Mouse (Mus musculus): ENCODE measurements around the gene Prpf6. TPM values are rescaled to one million over a fixed set of nuclear protein-coding genes. Genes with fewer than 3 reads are reported as not detected.
A peak's percentile ranks its signal among the peaks of the same experiment; 100 is the strongest.

The Prpf6 gene
- polyA plus RNA-seq, 1 experiment from 2014 or later, result 23.8 TPM

DNA sequence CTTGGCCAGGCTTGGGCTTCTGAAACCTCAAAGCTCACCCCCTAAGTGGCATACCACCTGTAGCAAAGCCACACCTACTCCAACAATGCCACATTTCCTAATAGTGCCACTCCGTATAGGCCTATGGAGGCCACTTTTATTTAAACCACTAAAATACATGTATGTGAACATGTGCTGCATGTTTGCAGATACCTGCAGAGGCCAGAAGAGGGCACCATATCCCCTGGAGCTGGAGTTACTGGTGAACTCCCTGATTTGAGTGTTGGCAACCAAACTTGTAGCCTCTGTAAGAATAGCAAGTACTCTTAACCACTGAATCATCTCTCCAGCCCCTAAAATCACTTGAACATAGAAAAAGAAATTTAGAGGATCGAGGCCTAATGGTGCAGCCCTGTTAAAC lies 52.7 kb downstream of the Prpf6 start:
- Histone ChIP-seq H3K4me3 (replicated peaks) (no peak overlapping the region), H3K27ac (replicated peaks) (no peak overlapping the region), H3K27me3 (no peaks in the 10 kb centered on the region), H3K9me3 (replicated peaks) (no peaks in the 10 kb centered on the region), H3K9ac (no peak overlapping the region), H3K36me3 (replicated peaks) (peaks cover 89% of the 10 kb centered on the region), H3K4me1 (replicated peaks) (no peaks in the 10 kb centered on the region), H3K4me2 (no peak overlapping the region)
- ATAC-seq (ENCODE audit: insufficient read depth), result no peak
- 75% methylated on average over 2 of the region's 2 CpGs for WGBS (ENCODE audit: insufficient replicate concordance)

DNA sequence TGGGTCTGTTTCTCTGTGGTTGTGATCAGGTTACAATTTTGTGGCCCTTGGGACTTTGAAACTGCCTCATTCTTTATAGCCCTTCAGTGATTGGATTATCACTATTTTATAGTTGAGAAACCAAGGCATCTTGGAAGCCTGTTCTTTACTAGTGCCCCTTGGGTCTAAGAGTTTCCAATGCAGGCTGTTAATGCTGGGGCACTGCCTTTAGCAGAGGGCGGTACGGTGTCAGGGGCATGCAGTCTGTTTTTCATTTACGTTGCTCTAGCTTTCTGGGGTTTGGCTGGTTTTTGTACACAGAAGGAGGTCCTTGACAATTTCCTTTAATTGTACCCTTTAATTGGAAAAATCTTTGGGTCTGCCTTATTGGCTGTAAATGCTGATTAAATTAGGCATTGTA lies 54.0 kb downstream of the Prpf6 start:
- H3K27ac ChIP-seq (replicated peaks), result no peak overlapping the region
- no peak overlapping the region for H3K4me2 ChIP-seq
- no peak overlapping the region for H3K4me3 ChIP-seq (replicated peaks)
- peaks cover 89% of the 10 kb centered on the region for H3K36me3 ChIP-seq (replicated peaks)
- H3K4me1 ChIP-seq (replicated peaks), result no peaks in the 10 kb centered on the region
- H3K9me3 ChIP-seq (replicated peaks), result no peaks in the 10 kb centered on the region
- H3K27me3 ChIP-seq, result no peaks in the 10 kb centered on the region
- ATAC-seq (ENCODE audit: insufficient read depth), result no peak
- no peak overlapping the region for H3K9ac ChIP-seq
- WGBS (ENCODE audit: insufficient replicate concordance), result 89% methylated on average over 3 of the region's 3 CpGs

DNA sequence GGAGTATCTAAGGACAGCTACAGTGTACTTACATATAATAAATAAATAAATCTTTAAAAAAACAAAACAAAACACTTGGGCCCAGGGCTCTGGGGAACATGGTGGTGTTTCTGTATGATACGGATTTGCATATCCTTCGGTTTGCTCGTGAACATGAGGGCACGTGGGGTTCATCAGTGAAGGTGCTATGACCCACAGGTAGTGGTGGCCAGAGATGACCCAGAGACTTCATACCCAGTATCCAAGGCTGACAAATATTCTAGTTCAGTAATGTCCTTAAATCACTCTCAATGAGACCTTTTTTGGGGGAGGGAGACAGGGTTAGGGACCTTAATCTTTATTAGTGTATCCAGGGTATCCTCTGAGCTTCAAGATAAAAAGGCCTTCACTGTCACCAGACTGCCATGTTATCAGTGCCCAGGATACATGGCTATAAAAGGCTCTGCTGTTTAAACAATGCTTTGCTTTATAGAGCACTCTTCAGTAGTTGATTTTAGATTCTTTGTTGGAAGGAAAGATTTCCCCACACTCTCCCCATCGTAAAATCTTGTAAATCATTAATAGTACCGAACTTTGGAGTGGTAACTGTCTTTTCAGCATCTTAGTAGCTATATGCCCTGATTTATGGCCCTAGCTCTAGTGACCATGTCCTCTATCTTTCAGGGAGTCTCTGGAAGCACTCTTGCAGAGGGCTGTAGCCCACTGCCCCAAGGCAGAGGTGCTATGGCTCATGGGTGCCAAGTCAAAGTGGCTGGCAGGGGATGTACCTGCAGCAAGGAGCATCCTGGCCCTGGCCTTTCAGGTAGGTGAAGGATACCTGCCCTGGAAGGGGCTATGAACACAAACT lies 55.2 kb downstream of the Prpf6 start:
- WGBS (ENCODE audit: insufficient replicate concordance), result 82% methylated on average over 6 of the region's 6 CpGs
- Histone ChIP-seq H3K27ac (replicated peaks) (no peak overlapping the region), H3K9me3 (replicated peaks) (no peaks in the 10 kb centered on the region), H3K4me1 (replicated peaks) (no peaks in the 10 kb centered on the region), H3K36me3 (replicated peaks) (peaks cover 90% of the 10 kb centered on the region), H3K27me3 (no peaks in the 10 kb centered on the region), H3K4me2 (no peak overlapping the region), H3K4me3 (replicated peaks) (no peak overlapping the region), H3K9ac (no peak overlapping the region)
- no peak for ATAC-seq (ENCODE audit: insufficient read depth)

DNA sequence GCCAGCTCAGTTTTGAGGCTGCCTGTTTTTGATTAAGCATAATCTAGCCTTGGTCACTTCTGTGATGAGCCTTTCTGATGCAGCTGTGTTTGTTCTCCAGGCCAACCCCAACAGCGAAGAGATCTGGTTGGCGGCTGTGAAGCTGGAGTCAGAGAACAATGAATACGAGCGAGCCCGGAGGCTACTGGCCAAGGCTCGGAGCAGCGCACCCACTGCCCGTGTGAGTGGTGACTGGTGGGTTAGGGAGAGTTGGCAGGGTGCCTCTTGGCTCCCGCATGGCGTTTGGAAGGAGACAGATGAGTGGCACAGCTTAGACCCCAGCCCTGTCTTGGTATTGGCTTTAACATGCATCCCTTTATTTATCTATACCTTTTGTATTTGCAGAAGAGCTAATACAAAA lies 57.3 kb downstream of the Prpf6 start:
- Histone ChIP-seq H3K9ac (no peak overlapping the region), H3K27ac (replicated peaks) (no peak overlapping the region), H3K9me3 (replicated peaks) (no peaks in the 10 kb centered on the region), H3K4me2 (no peak overlapping the region), H3K4me1 (replicated peaks) (no peaks in the 10 kb centered on the region), H3K27me3 (no peaks in the 10 kb centered on the region), H3K4me3 (replicated peaks) (no peak overlapping the region), H3K36me3 (replicated peaks) (peaks cover 91% of the 10 kb centered on the region)
- no peak for ATAC-seq (ENCODE audit: insufficient read depth)
- WGBS (ENCODE audit: insufficient replicate concordance), result 90% methylated on average over 10 of the region's 10 CpGs

DNA sequence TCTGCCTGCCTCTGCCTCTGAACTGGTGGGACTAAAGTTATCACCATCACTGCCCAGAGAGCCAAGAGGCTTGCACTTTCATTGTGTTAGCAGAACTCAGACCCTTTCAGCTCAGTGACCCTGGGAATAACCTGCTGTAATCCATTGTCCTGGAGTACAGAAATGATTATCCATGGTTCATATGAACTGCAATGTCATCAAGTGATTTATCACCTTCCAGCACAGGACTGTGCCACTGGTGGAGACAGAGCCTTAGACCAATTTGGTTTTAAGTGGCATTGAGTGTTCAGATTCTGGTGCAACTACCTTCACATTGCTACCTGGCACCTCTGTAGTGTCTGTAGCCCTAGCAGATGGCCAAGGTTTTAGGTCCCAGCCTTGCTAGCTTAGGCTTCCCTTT lies 61.4 kb downstream of the Prpf6 start:
- H3K4me1 ChIP-seq (replicated peaks), result no peaks in the 10 kb centered on the region
- no peak overlapping the region for H3K4me2 ChIP-seq
- peaks cover 85% of the 10 kb centered on the region for H3K36me3 ChIP-seq (replicated peaks)
- no peaks in the 10 kb centered on the region for H3K27me3 ChIP-seq
- no peak overlapping the region for H3K4me3 ChIP-seq (replicated peaks)
- H3K9me3 ChIP-seq (replicated peaks), result no peaks in the 10 kb centered on the region
- H3K9ac ChIP-seq, result no peak overlapping the region
- ATAC-seq (ENCODE audit: insufficient read depth), result no peak
- no peak overlapping the region for H3K27ac ChIP-seq (replicated peaks)

DNA sequence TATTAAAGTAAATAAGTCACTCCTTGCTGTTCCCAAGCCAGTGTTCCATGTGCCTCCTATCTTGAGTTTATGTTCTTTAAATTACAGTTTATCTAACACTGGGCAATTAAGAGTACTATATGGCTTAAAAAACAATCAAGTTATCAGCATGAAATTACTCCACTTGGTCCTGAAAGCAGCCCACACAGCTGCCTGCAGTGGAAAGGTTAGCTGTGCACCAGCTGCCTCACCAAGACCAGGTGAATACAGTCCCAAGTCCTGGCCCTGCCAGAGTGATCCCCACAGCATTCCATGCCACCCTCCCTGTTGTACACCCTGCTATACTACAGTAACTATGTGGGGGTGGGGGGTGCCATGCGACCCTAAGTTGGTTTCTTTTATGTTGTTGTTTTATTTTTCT lies 61.9 kb downstream of the Prpf6 start:
- Histone ChIP-seq H3K4me1 (replicated peaks) (0 out of 2 replicates have a peak, but pooled peaks cover 3% of the 10 kb centered on the region), H3K27me3 (no peaks in the 10 kb centered on the region), H3K9me3 (replicated peaks) (no peaks in the 10 kb centered on the region), H3K36me3 (replicated peaks) (peaks cover 80% of the 10 kb centered on the region), H3K27ac (replicated peaks) (no peak overlapping the region), H3K4me3 (replicated peaks) (no peak overlapping the region), H3K4me2 (no peak overlapping the region), H3K9ac (no peak overlapping the region)
- no peak for ATAC-seq (ENCODE audit: insufficient read depth)
- 65% methylated on average over 1 of the region's 1 CpGs for WGBS (ENCODE audit: insufficient replicate concordance)

DNA sequence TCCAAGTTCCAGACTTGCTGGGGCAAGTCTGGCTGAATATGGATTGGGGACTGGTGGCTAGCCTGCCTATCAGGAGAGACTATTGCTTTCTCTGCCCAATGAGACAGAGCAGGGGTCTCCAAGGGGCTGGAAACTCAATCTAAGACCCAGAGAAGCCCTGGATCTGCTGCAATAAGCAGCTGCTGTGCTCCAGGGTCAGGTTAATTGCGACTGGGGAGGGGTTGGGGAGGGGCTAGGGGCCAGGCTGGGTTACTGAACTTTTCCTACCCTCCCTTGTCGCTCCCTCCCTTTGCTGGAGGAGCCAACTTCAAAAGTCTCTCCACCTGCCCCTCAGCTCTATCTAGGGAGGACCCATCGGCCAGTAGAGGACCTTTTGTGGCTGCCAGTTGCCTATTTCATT lies 65.1 kb downstream of the Prpf6 start, which contains the start of gene Gm29797:
Gene Gm29797 (plus strand): TSS at position 301 of the 400 bp plus-strand sequence.
- H3K4me2 ChIP-seq, result no peak within 1 kb of the TSS
- H3K4me1 ChIP-seq (replicated peaks), result peaks cover 19% of the 10 kb centered on the region
- H3K9ac ChIP-seq, result no peak within 1 kb of the TSS
- H3K27ac ChIP-seq (replicated peaks), result no peak within 1 kb of the TSS
- H3K9me3 ChIP-seq (replicated peaks), result no peaks in the 10 kb centered on the region
- WGBS (ENCODE audit: insufficient replicate concordance), result 67% methylated on average over 3 of the region's 3 CpGs
- no peaks in the 10 kb centered on the region for H3K27me3 ChIP-seq
- ATAC-seq (ENCODE audit: insufficient read depth), result no peak
- no peak within 1 kb of the TSS for H3K4me3 ChIP-seq (replicated peaks)
- H3K36me3 ChIP-seq (replicated peaks), result peaks cover 49% of the 10 kb centered on the region

DNA sequence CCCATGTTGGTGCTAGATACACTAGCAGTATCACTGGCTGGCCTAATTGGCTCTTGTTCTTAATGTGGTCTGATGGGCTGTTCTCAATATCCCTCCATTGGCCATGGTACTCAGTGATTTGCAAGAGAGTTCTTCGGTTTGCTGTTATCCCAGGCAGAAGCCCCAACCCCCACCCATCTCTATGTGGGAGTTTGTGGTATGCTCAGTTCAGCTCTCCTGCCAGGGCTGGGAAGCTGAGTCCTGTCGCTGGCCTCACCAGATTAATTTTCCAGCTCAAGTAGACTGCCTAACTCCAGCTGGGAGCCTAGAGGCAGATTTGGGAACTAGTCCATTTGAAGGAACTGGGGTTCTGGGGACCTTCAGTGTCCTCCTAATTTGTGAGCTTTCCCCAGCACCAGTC lies 65.8 kb downstream of the Prpf6 start:
- 74% methylated on average over 2 of the region's 2 CpGs for WGBS (ENCODE audit: insufficient replicate concordance)
- Histone ChIP-seq H3K4me3 (replicated peaks) (no peak overlapping the region), H3K4me1 (replicated peaks) (peaks cover 19% of the 10 kb centered on the region), H3K4me2 (no peak overlapping the region), H3K36me3 (replicated peaks) (peaks cover 42% of the 10 kb centered on the region), H3K27ac (replicated peaks) (no peak overlapping the region), H3K9me3 (replicated peaks) (no peaks in the 10 kb centered on the region), H3K27me3 (no peaks in the 10 kb centered on the region), H3K9ac (no peak overlapping the region)
- no peak for ATAC-seq (ENCODE audit: insufficient read depth)

DNA sequence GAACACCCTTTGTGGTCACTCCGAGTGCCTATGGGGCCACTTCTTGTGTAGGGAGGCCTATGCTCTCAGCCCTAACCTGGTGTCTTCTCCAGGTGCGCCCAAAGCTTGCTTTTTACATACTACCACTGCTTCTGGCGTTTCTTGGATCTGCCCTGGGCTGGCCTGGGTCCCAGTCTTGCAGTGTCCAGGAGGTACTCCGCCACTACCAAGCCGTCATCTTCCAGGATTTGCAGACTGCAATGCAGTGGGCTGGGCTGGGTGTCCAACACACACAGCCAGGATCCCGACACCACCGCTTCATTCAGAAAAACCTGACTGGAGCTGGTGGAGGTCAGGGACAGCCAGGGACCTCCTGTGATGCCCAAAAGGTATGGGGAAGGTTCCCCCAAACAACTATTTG lies 66.9 kb downstream of the Prpf6 start:
- H3K27ac ChIP-seq (replicated peaks), result no peak overlapping the region
- WGBS (ENCODE audit: insufficient replicate concordance), result 70% methylated on average over 7 of the region's 7 CpGs
- ATAC-seq (ENCODE audit: insufficient read depth), result no peak

DNA sequence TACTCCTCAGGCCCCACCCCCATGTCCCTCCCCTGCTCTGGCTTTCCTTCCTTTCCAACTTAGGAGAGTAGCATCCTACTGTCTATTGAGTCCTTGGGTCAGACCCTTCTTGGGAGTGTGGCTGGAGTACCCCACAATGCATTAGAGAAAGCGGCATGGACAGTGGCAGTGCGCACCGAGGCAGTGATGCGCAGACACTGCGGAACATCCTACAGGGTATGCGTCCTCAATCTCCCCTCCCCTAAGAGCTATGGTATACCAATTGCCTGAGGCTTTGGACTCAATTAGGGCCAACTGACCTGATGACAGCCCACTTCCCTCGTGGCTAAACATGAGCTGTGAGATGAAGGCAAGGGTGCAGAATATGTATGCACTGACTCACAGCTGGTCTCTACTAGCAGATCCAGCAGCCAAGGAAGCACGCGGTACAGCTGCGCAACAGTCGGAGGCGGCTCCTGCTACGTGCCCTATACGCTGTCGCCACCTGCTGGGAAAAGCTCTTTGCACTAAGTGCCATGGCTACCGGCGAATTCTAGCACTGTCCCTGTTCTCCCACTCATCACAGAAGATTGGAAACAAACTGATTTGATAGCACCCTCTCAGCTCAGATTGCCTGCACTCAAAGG lies 67.4 kb downstream of the Prpf6 start:
- no peak overlapping the region for H3K4me2 ChIP-seq
- no peak overlapping the region for H3K4me3 ChIP-seq (replicated peaks)
- H3K9ac ChIP-seq, result no peak overlapping the region
- H3K36me3 ChIP-seq (replicated peaks), result peaks cover 26% of the 10 kb centered on the region
- H3K27ac ChIP-seq (replicated peaks), result no peak overlapping the region
- 30% methylated on average over 17 of the region's 17 CpGs for WGBS (ENCODE audit: insufficient replicate concordance)
- peak; percentile 54 for ATAC-seq (ENCODE audit: insufficient read depth)
- H3K4me1 ChIP-seq (replicated peaks), result peaks cover 23% of the 10 kb centered on the region
- H3K9me3 ChIP-seq (replicated peaks), result no peaks in the 10 kb centered on the region
- no peaks in the 10 kb centered on the region for H3K27me3 ChIP-seq

More for the DNA sequence above, 66.9 kb downstream of the Prpf6 start:
- Histone ChIP-seq H3K4me1 (replicated peaks) (peaks cover 23% of the 10 kb centered on the region), H3K9me3 (replicated peaks) (no peaks in the 10 kb centered on the region), H3K27me3 (no peaks in the 10 kb centered on the region), H3K9ac (no peak overlapping the region), H3K4me2 (no peak overlapping the region), H3K36me3 (replicated peaks) (peaks cover 31% of the 10 kb centered on the region), H3K4me3 (replicated peaks) (no peak overlapping the region)

DNA sequence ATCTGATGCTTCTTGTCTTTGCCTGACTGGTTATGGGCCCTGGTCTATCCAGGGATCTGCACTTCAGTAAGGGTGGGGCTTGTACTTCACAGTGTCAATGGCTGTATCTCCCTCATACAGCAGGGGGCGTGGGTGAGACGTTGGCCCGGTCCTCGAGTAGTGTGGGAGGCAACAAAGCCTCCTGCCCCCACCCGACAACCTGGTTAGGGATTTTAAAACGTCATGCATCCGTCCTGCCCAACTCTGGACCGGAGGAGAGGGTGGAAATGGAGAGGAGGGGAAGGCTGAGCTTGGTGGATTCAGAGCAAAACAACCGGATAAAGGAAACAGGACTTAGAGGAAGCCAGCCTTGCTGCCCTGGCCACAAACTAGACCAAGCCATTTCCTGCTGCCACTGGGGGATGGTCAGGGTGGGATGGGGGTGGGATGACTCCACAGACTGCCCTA lies 68.0 kb downstream of the Prpf6 start:
- H3K27me3 ChIP-seq, result no peaks in the 10 kb centered on the region
- no peak overlapping the region for H3K4me3 ChIP-seq (replicated peaks)
- H3K9me3 ChIP-seq (replicated peaks), result no peaks in the 10 kb centered on the region
- peak; percentile 69 for ATAC-seq (ENCODE audit: insufficient read depth)
- peak overlapping the region; percentile 35 for H3K4me2 ChIP-seq
- peaks cover 23% of the 10 kb centered on the region for H3K4me1 ChIP-seq (replicated peaks)
- WGBS (ENCODE audit: insufficient replicate concordance), result 2% methylated on average over 9 of the region's 9 CpGs
- H3K9ac ChIP-seq, result no peak overlapping the region
- H3K27ac ChIP-seq (replicated peaks), result no peak overlapping the region
- H3K36me3 ChIP-seq (replicated peaks), result peaks cover 21% of the 10 kb centered on the region

All from liver, embryonic 15.5 days (tissue).